Mouse (Mus musculus) bone marrow macrophage, adult 2 months (primary cell): ENCODE data around the gene Pla2g4a. TPM values are rescaled to one million over a fixed set of nuclear protein-coding genes. Genes with fewer than 3 reads are reported as not detected.
A peak's percentile ranks its signal among the peaks of the same experiment; 100 is the strongest.

Source experiments
- H3K27ac ChIP-seq: 2 replicates; pipeline ENCODE4 v1.5.1; 2012; ENCODE audit warnings: low read depth, low read length; ENCODE audit not compliant: insufficient read depth
- H3K4me1 ChIP-seq: 2 replicates; pipeline ENCODE4 v1.6.1; 2012; ENCODE audit warnings: low read length; ENCODE audit not compliant: control insufficient read depth, insufficient read depth
- H3K4me3 ChIP-seq: 2 replicates; pipeline ENCODE4 v1.5.1; 2012; ENCODE audit warnings: mild to moderate bottlenecking, low read length, moderate library complexity; ENCODE audit not compliant: insufficient read depth
- CTCF ChIP-seq: IDR thresholded peaks from 2 replicates; pipeline ENCODE4 v1.5.1; 2012; ENCODE audit warnings: low read depth, mild to moderate bottlenecking, low read length, moderate library complexity
- POLR2A ChIP-seq: IDR thresholded peaks from 2 replicates; pipeline ENCODE4 v1.6.1; 2012; ENCODE audit warnings: mild to moderate bottlenecking, low read depth, low read length, borderline replicate concordance
- polyA plus RNA-seq: library from polyadenylated mRNA; stranded (reverse); fragments of >200 nt; gene quantifications from 2 replicates; pipeline ENCODE4 v1.2.4, GENCODE M21; 2012; ENCODE audit not compliant: missing spikeins, insufficient read depth, insufficient read length

The Pla2g4a gene
- polyA plus RNA-seq, 1 experiment, result 27.1 TPM

GRCm38 (mm10) chr1:149833876-149834275 is 127.2 kb downstream of the Pla2g4a start:
- Histone ChIP-seq H3K4me1 (peaks cover 2% of the 10 kb centered on the region; the same call in 1 of the 2 replicates), H3K4me3 (no peak overlapping the region), H3K27ac (no peak overlapping the region)
- TF ChIP-seq CTCF, result no peak
- no peak for TF ChIP-seq POLR2A

GRCm38 (mm10) chr1:149832952-149833351 is 128.1 kb downstream of the Pla2g4a start:
- no peak overlapping the region for H3K4me3 ChIP-seq
- peaks cover 2% of the 10 kb centered on the region; the same call in 1 of the 2 replicates for H3K4me1 ChIP-seq
- H3K27ac ChIP-seq, result no peak overlapping the region
- TF ChIP-seq CTCF (no peak), POLR2A (no peak)

GRCm38 (mm10) chr1:149832514-149832913 is 128.6 kb downstream of the Pla2g4a start:
- TF ChIP-seq CTCF, result no peak
- TF ChIP-seq POLR2A, result no peak
- H3K27ac ChIP-seq, result no peak overlapping the region
- H3K4me3 ChIP-seq, result no peak overlapping the region
- H3K4me1 ChIP-seq, result peaks cover 2% of the 10 kb centered on the region; the same call in 1 of the 2 replicates

DNA sequence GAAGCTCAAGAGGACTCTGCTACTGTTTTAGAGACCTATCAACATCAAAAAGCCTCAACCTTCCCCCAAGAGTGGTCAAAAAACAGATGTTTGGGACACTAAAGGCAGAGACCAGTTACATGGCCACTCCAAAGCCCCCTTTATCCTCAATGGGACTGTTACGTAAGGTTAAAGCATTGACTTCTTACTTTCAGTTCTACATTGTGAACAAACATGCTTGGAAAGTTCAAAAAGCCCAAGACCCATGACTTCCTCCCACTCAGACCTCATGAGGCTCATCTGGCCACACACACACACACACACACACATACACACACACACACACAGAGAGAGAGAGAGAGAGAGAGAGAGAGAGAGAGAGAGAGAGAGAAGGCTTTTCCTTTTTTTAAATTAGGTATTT is 130.0 kb downstream of the Pla2g4a start:
- Histone ChIP-seq H3K27ac (peak overlapping the region; percentile 11; the same call in 1 of the 2 replicates), H3K4me3 (no peak overlapping the region), H3K4me1 (peaks cover 2% of the 10 kb centered on the region; the same call in 1 of the 2 replicates)
- TF ChIP-seq CTCF (no peak), POLR2A (no peak)

DNA sequence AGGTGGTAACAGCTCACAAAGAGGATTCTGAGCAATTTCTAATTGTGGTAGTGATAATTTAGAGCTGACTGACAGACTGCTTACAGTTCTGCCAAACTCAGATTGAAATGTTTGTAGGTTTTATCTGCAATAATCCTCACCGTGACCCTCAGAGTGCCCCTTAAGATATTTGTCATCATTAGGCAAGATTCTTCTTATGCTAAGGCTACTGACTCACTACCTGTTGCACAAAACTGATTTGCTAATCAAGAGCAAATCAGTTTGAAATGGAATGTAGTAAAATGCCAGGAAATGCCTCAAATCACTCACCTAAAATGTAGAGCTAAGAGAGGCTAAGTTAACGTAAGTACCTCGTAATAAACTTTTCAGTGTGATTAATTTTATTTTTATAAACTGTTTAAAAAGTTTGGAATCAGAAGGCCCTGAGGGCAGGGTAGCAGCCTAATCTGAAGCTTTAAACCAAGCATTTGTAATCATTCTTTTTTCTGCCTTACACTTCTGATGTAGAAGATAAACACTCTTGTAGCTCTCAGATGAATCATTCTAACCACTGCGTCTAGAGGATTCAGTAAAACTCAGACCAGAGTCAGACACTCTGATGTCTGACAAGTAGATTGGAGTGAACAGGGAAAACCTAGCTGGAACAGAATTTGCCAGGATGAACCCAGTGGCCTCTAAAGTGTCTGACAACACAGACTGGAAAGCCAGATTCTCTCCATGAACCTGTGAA is 147.3 kb downstream of the Pla2g4a start:
- no peaks in the 10 kb centered on the region for H3K4me1 ChIP-seq
- H3K4me3 ChIP-seq, result no peak overlapping the region
- TF ChIP-seq CTCF (no peak), POLR2A (no peak)
- no peak overlapping the region for H3K27ac ChIP-seq

GRCm38 (mm10) chr1:149809527-149809926 is 151.6 kb downstream of the Pla2g4a start:
- TF ChIP-seq CTCF (no peak), POLR2A (no peak)
- Histone ChIP-seq H3K4me3 (no peak overlapping the region), H3K4me1 (no peaks in the 10 kb centered on the region), H3K27ac (no peak overlapping the region)

Other genes with a start within 250 kb of the Pla2g4a start
- gene Ptgs2, start 138.7 kb upstream of the Pla2g4a start, polyA plus RNA-seq, result 0.86 and 1.2 TPM in 2 replicates